Mouse (Mus musculus): Measurements from ENCODE around the gene Ntng2. TPM values are rescaled to one million over a fixed set of nuclear protein-coding genes. Genes with fewer than 3 reads are reported as not detected.
A peak's percentile ranks its signal among the peaks of the same experiment; 100 is the strongest.

The Ntng2 gene
- polyA plus RNA-seq, 1 experiment from 2014 or later: not detected

GRCm38 (mm10) chr2:29201223-29201955 is 51.4 kb downstream of the Ntng2 start:
- Histone ChIP-seq H3K9ac (no peak overlapping the region), H3K4me3 (no peak overlapping the region), H3K36me3 (no peaks in the 10 kb centered on the region), H3K27ac (no peak overlapping the region), H3K27me3 (peaks cover 52% of the 10 kb centered on the region), H3K9me3 (replicated peaks) (no peaks in the 10 kb centered on the region), H3K4me1 (replicated peaks) (no peaks in the 10 kb centered on the region), H3K4me2 (no peak overlapping the region)
- no peak for ATAC-seq (replicated peaks; ENCODE audit: insufficient number of reproducible peaks, insufficient read depth, low FRiP score, low read depth)
- 52% methylated on average over 11 of the region's 11 CpGs for WGBS

- Histone ChIP-seq H3K9me3 (replicated peaks) (no peaks in the 10 kb centered on the region), H3K4me2 (no peak overlapping the region), H3K36me3 (no peaks in the 10 kb centered on the region), H3K4me3 (no peak overlapping the region), H3K27ac (no peak overlapping the region), H3K9ac (no peak overlapping the region), H3K4me1 (replicated peaks) (peaks cover 6% of the 10 kb centered on the region), H3K27me3 (peaks cover 63% of the 10 kb centered on the region)
- ATAC-seq (replicated peaks; ENCODE audit: insufficient number of reproducible peaks, insufficient read depth, low FRiP score, low read depth): no peak
- WGBS: under 1% methylated on average over 3 of the region's 3 CpGs
Measured at GRCm38 (mm10) chr2:29199909-29200308, 52.9 kb downstream of the Ntng2 start.

- Histone ChIP-seq H3K9me3 (replicated peaks) (no peaks in the 10 kb centered on the region), H3K27me3 (peaks cover 58% of the 10 kb centered on the region), H3K9ac (no peak overlapping the region), H3K36me3 (no peaks in the 10 kb centered on the region), H3K4me2 (no peak overlapping the region), H3K4me3 (no peak overlapping the region), H3K4me1 (replicated peaks) (peaks cover 15% of the 10 kb centered on the region), H3K27ac (no peak overlapping the region)
- 58% methylated on average over 5 of the region's 5 CpGs for WGBS
- no peak for ATAC-seq (replicated peaks; ENCODE audit: insufficient number of reproducible peaks, insufficient read depth, low FRiP score, low read depth)
Measured at GRCm38 (mm10) chr2:29198446-29198845, 54.4 kb downstream of the Ntng2 start.

- Histone ChIP-seq H3K27ac (no peak overlapping the region), H3K9ac (no peak overlapping the region), H3K9me3 (replicated peaks) (no peaks in the 10 kb centered on the region), H3K4me2 (no peak overlapping the region), H3K36me3 (no peaks in the 10 kb centered on the region), H3K4me3 (no peak overlapping the region), H3K4me1 (replicated peaks) (peaks cover 15% of the 10 kb centered on the region), H3K27me3 (peaks cover 54% of the 10 kb centered on the region)
- no peak for ATAC-seq (replicated peaks; ENCODE audit: insufficient number of reproducible peaks, insufficient read depth, low FRiP score, low read depth)
- WGBS: 64% methylated on average over 12 of the region's 12 CpGs
Measured at GRCm38 (mm10) chr2:29196844-29197243, 56.0 kb downstream of the Ntng2 start.

DNA sequence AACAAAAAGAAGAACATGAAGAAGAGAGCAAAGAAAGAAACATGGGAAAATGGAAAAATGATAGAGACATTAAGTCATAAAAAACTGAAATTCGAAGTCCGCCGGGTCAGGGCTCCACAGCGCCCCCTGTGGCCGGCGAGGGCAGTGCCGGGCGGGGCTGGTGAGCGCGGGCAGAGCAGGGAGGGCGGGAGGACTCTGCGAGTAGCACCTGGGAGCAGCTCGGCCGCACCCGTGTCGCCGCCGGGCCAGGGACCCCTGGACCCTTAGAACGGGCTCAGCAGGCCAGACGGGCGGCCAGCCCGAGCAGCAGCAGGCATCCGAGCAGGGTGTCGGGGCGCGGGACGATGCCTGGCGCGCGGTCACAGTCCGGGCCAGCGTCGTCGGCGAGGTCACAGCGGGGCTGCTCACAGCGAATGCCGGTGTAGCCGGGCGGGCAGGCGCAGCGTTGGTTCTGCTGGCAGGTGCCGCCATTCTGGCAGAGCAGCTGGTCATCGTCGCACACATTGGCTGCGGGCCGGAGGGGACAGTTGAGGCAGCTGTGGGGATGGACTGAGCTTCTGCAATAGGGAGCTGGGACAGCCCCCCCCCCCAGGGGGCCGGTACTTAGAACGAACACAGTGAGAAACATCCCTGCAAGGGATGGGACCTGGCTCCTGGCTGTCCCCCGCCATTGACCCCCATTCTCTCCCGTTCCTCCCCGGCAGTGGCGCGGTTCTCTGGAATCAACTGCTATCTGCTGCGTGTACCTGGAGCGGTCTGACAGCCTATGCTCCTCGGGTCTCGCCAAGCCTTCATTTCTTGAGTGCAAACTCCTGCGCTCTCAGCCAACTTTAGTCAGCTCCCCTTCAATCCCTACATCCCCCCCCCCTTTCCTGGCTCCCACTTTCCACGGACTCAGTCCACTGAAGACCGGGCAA is 58.0 kb downstream of the Ntng2 start:
- 0 out of 2 replicates have a peak, but pooled peaks have one; percentile 32 for ATAC-seq (replicated peaks; ENCODE audit: insufficient number of reproducible peaks, insufficient read depth, low FRiP score, low read depth)
- H3K4me1 ChIP-seq (replicated peaks): peaks cover 15% of the 10 kb centered on the region
- 2% methylated on average over 59 of the region's 61 CpGs for WGBS
- H3K4me3 ChIP-seq: peak overlapping the region; percentile 51
- H3K9ac ChIP-seq: peak overlapping the region; percentile 42
- H3K4me2 ChIP-seq: peak overlapping the region; percentile 95
- peaks cover 48% of the 10 kb centered on the region for H3K27me3 ChIP-seq
- H3K36me3 ChIP-seq: no peaks in the 10 kb centered on the region
- H3K9me3 ChIP-seq (replicated peaks): no peaks in the 10 kb centered on the region
- no peak overlapping the region for H3K27ac ChIP-seq

- WGBS: 18% methylated on average over 16 of the region's 16 CpGs
- H3K4me3 ChIP-seq: peak overlapping the region; percentile 51
- ATAC-seq (replicated peaks; ENCODE audit: insufficient number of reproducible peaks, insufficient read depth, low FRiP score, low read depth): no peak
- H3K9ac ChIP-seq: no peak overlapping the region
- H3K27me3 ChIP-seq: peaks cover 47% of the 10 kb centered on the region
- H3K36me3 ChIP-seq: no peaks in the 10 kb centered on the region
- H3K9me3 ChIP-seq (replicated peaks): no peaks in the 10 kb centered on the region
- no peak overlapping the region for H3K27ac ChIP-seq
- H3K4me1 ChIP-seq (replicated peaks): peaks cover 15% of the 10 kb centered on the region
- peak overlapping the region; percentile 95 for H3K4me2 ChIP-seq
Measured at GRCm38 (mm10) chr2:29193819-29194546, 58.8 kb downstream of the Ntng2 start.

DNA sequence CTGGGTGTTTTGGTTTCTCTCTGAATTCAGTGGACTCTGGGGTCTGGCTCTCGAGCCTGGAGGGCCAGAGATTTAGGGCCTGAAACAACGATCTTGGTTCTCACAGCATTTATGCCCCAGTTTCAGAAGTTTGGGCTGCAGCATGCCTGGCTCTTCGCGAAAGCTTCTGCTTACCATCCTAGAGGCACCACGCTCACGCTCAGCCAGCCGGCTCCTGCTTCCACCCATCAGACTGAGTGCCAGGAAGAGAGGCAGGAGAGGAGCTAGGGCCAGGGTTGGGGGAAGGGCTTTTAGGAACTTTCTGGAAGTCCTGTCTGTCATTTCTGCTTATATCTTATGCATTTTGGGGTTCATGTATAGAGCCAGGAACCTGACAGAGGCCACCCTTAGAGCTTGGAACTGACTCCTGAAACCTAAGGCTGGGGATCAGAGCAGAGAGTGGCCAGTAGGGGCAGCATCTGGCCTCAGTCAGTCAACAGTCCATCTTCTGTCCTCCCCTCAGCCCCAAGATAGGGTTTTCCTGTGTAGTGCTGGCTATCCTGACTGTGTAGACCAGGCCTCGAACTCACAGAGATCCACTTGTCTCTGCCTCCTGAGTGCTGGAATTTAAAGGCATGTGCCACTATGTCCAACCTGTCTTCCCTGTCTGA is 60.1 kb downstream of the Ntng2 start:
- no peak overlapping the region for H3K4me3 ChIP-seq
- H3K4me1 ChIP-seq (replicated peaks): peaks cover 15% of the 10 kb centered on the region
- H3K9ac ChIP-seq: no peak overlapping the region
- 81% methylated on average over 8 of the region's 8 CpGs for WGBS
- no peak for ATAC-seq (replicated peaks; ENCODE audit: insufficient number of reproducible peaks, insufficient read depth, low FRiP score, low read depth)
- H3K27me3 ChIP-seq: peaks cover 36% of the 10 kb centered on the region
- no peaks in the 10 kb centered on the region for H3K36me3 ChIP-seq
- no peaks in the 10 kb centered on the region for H3K9me3 ChIP-seq (replicated peaks)
- no peak overlapping the region for H3K27ac ChIP-seq
- no peak overlapping the region for H3K4me2 ChIP-seq

GRCm38 (mm10) chr2:29191216-29192215 is 61.3 kb downstream of the Ntng2 start:
- Histone ChIP-seq H3K9me3 (replicated peaks) (no peaks in the 10 kb centered on the region), H3K4me3 (no peak overlapping the region), H3K4me1 (replicated peaks) (peaks cover 15% of the 10 kb centered on the region), H3K27ac (no peak overlapping the region), H3K9ac (no peak overlapping the region), H3K4me2 (no peak overlapping the region), H3K27me3 (peaks cover 27% of the 10 kb centered on the region), H3K36me3 (no peaks in the 10 kb centered on the region)
- ATAC-seq (replicated peaks; ENCODE audit: insufficient number of reproducible peaks, insufficient read depth, low FRiP score, low read depth): no peak
- WGBS: 58% methylated on average over 10 of the region's 10 CpGs

- 71% methylated on average over 7 of the region's 7 CpGs for WGBS
- H3K27ac ChIP-seq: no peak overlapping the region
- peaks cover 13% of the 10 kb centered on the region for H3K4me1 ChIP-seq (replicated peaks)
- H3K4me2 ChIP-seq: no peak overlapping the region
- H3K4me3 ChIP-seq: no peak overlapping the region
- H3K9ac ChIP-seq: no peak overlapping the region
- no peak for ATAC-seq (replicated peaks; ENCODE audit: insufficient number of reproducible peaks, insufficient read depth, low FRiP score, low read depth)
- H3K27me3 ChIP-seq: peaks cover 16% of the 10 kb centered on the region
- no peaks in the 10 kb centered on the region for H3K9me3 ChIP-seq (replicated peaks)
- H3K36me3 ChIP-seq: no peaks in the 10 kb centered on the region
Measured at GRCm38 (mm10) chr2:29190392-29190791, 62.4 kb downstream of the Ntng2 start.

- Histone ChIP-seq H3K27ac (no peak overlapping the region), H3K4me1 (replicated peaks) (peaks cover 11% of the 10 kb centered on the region; the same call in 1 of the 2 replicates), H3K27me3 (no peaks in the 10 kb centered on the region), H3K4me2 (no peak overlapping the region), H3K36me3 (0 out of 2 replicates have a peak, but pooled peaks cover 3% of the 10 kb centered on the region), H3K9ac (no peak overlapping the region), H3K4me3 (no peak overlapping the region), H3K9me3 (replicated peaks) (no peaks in the 10 kb centered on the region)
- ATAC-seq (replicated peaks; ENCODE audit: insufficient number of reproducible peaks, insufficient read depth, low FRiP score, low read depth): no peak
- WGBS: 63% methylated on average over 6 of the region's 6 CpGs
Measured at GRCm38 (mm10) chr2:29186209-29186608, 66.6 kb downstream of the Ntng2 start.

All from heart, embryonic 15.5 days (tissue).